Mouse (Mus musculus) frontal cortex, postnatal 10 days (tissue): Measurements from ENCODE around the gene Cldn10.
A peak's percentile ranks its signal among the peaks of the same experiment; 100 is the strongest.

ENCODE experiments used
- DNase-seq, 2 experiments: peaks; one replicate each; pipeline ENCODE4 v3.0.0; 2022; ENCODE audit warnings: low spot score in 2 of 2, mixed read lengths in 1 of 2

The Cldn10 gene

GRCm38 (mm10) chr14:118827283-118827904, 39.7 kb downstream of the Cldn10 start:
- DNase-seq, result no peak

DNA sequence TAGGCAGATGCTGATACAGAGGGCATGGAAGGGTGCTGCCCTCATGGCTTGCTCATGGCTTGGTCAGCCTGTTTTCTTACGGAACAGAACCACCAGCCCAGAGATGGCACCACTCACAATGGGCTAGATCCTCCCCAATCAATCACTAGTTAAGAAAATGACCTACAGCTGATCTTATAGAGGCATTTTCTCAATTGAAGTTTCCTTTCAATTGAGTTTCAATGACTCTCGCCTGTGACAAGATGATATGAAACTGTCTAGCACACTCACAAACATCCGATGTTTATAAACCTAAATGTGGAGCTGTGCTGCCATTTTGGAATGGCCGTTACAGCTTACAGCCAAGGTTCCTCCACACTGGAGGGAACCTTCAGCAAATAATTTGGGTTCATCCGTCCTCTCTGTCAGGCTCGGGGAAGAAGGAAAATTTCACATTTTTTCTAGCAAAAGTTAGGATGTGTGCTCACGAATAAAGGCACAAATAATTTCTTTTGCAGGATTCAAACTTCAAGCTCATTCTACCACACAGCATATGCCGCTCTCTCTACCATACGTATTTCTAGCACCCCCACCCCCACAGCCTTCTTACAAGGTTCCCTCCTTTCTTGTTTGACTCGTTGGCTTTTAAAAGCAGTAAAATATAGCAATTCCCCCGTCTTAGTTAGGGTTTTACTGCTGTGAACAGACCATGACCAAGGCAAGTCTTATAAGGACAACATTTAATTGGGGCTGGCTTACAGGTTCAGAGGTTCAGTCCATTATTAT, 41.8 kb downstream of the Cldn10 start:
- no peak for DNase-seq

DNA sequence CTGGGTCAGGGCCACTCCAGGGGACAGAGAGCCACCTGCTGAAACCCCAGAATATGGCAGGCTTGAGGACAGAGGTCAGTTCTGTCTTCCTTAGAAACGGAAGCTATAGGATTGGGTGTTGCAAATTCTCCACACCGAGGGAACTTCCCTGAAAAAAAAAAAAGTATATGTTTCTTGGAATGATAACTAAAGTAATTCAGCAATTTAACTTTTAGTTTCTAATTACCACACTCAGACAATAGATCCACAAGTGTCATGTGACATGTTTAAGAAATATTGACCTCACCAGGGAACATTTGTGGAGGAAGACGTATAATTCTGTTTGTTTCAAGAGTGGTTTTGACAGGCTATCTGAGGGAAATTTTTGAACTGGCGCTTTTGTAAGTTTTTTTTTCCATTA, 43.9 kb downstream of the Cldn10 start:
- no peak for DNase-seq

DNA sequence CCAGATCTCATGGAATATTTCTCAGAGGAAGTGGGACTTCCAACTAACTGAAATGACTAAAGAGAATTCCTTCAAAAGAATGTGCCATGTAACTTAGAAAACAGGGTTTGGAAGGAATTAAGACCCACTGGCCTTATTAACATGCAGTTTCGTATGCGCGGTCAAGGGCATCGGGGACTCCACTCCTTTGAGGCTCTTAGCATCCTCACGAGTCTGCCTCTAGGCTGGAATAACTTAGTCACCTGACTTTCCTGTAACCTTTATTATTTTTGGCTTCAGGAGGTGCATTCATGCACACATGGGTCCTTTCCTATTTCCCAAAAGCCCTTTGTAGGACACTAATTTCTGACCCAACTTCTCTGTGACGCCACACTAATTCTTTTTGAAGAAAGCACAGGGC, 45.5 kb downstream of the Cldn10 start:
- DNase-seq, result no peak

DNA sequence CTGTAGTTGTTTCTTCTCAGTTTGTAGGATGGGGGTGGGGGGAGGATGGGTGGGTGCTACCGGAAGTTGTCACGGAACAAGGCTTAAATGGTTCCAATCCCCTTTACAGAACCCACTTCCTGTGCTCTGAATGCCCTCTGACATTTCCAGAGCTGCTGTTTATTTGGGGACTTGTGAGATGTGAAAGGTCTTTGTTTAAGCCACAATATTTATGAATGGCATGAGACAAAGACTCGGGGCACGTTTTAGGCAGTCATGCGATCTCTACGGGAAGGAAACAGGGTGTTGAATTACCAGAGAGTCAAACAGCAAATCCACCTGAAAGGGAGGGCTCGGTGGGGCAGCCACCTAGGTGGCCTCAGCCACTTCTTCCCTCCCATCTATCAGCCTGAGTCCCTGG, 46.6 kb downstream of the Cldn10 start:
- no peak for DNase-seq

DNA sequence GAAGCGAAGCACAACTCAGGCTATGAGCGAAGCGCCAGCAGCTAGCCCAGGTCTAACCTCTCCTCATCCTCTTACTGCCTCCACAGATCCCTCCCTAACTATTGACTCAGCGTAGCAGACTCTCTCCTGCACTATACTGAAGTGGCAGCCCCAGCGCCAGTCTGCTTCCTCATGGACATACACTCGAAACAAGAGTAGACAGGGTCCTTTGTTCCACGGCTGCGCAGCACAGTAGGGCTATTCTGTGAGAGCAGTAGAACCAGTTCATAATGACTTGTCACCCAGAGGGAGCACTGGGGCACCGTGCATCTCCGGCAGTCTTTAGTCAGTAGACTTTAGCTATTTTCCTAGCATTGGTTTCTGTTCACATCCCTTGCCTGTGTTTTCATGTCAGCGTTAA, 48.4 kb downstream of the Cldn10 start:
- DNase-seq, result no peak

GRCm38 (mm10) chr14:118836754-118837153, 49.0 kb downstream of the Cldn10 start:
- DNase-seq, result no peak

- DNase-seq, result no peak
These were observed 50.9 kb downstream of the Cldn10 start for GRCm38 (mm10) chr14:118838556-118839120.

DNA sequence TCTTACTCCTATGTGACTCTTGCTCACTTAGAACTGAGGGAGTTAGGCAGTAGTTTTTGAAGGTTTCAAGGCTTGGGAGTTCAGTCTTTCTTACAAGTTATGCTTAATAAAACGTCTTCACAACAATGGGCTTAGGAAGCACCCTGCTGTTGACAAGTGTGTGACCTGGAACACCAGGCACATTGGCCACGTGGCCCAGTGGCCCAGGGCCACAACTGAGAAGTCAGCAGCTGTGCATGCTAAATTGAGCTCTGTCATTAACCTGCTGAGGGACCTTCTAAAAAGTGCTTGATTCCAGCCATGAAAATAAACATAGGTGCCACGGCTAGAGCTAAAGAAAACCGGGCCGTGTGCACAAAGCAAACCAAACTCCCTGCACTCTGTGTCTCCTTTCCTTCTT, 51.7 kb downstream of the Cldn10 start:
- DNase-seq, result no peak

DNA sequence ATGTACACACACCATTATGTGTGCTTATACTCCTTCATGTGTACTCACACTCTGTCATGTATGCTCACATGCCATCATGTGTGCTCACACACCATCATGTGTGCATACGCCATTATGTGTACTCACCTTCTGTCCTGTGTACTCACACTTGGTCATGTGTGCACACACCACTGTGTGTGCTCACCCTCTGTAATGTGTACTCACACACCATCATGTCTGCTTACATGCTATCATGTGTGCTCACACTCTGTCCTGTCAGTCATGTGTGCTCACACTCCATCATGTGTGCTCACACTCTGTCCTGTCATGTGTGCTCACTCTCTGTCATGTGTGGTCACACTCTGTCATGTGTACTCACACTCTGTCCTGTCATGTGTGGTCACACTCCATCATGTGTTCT, 52.3 kb downstream of the Cldn10 start:
- DNase-seq, result no peak

DNA sequence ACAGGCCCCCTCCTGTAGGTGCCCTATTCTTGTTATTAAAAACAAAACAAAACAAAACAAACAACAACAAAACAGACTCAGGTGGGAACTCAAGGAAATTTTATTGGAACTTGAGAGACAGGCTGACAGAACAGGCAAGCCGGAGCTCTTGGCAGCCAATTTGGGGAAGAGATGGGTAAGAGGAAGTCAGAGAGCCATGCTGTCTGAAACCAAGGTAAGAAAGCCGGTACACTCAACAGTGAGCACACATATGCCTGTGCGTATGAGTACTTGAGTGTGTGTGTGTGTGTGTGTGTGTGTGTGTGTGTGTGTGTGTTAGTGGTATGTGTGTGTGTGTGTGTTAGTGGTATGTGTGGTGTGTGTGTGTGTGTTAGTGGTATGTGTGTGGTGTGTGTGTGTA, 54.6 kb downstream of the Cldn10 start:
- DNase-seq, result no peak

DNA sequence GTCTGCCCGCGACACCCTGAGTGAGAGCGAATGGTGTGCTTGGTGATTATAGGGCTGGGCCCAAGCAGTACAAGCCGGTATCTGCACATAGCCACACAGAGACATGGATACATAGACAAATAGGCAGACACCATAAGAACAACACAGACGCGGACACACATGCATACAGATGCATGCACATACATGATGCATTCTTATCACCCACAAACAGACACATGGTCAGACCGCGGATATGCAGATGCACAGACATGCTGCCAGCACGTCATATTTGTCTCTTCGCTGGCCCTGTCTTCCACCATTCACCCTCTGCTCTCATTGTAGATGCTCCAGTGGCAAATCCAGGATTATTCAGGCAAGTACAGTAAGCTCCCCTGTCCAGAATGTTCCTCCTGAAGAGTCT, 59.1 kb downstream of the Cldn10 start:
- no peak for DNase-seq

GRCm38 (mm10) chr14:118848171-118848570, 60.5 kb downstream of the Cldn10 start:
- DNase-seq, result no peak

- DNase-seq, result no peak
These were observed 62.4 kb downstream of the Cldn10 start for GRCm38 (mm10) chr14:118850011-118850695.

DNA sequence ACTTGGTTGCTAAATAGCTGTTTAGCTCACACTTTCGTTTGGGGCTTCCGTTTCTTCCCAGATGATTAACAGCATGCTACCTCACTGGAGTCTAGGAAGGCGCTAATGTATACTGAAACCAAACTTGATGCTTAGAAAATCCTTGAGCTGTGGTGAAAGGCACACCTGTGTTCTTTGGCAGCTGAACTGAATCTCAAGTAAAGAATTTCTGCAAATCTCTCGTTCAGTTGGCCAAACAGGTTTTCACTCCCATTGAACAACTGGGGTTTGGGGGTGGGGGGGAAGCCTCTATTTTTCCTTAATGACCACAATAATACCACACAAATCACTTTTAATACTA, 63.0 kb downstream of the Cldn10 start:
- no peak for DNase-seq

DNA sequence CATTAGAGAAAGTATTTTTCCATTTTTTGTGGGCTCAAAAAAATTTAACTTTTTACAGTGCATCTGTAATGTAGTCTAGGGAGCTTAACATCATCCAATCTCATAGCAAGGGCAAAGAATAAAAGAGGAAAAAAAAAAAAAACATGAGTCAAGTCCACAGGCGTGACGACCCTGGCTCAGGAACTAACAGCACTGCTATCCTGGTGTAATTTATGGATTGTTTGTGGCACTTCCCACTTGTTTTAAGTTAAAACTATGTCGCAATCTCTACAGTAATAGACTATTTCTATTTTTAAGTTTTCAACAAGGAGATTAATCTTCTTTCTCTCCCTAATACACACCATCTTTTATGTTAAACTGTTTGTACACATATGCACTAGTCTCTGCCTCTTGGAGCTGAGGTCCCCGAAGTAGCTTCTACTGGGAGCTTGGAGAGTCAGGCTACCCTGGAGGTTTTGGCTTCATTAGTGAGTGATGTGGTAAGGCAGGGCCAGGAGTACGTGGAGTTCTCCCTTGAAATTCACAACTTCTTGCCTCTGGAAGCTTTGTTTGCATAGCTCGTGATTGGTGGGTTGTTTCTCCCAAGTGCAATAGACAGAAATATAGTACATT, 63.9 kb downstream of the Cldn10 start:
- DNase-seq, result no peak

GRCm38 (mm10) chr14:118854371-118855114, 66.8 kb downstream of the Cldn10 start:
- DNase-seq, result peak in 1 of 2 experiments; percentile 54

GRCm38 (mm10) chr14:118855141-118855800, 67.6 kb downstream of the Cldn10 start:
- no peak for DNase-seq

- no peak for DNase-seq
These were observed 68.9 kb downstream of the Cldn10 start for GRCm38 (mm10) chr14:118856563-118856962.

DNA sequence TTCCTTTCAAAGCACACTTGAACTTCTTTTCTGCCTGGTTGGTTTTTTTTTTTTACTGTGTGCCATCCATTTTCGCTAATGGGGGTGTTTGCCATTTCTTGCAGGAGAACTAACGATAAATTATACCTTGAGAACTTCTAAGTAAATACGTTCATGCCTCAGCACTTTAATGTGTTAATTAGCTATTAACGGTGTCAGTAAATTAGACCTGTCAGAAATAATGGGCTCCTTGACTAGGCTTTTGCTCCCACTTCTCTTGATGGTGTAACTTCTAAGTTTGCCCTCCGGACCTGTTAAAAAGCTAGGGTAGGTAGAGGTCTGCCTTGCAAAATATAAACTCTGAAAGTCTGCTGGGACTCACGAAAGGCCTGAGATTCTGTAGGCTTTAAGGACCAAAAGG, 70.6 kb downstream of the Cldn10 start:
- no peak for DNase-seq

- no peak for DNase-seq
These were observed 74.5 kb downstream of the Cldn10 start for GRCm38 (mm10) chr14:118862253-118862652.
